Mouse (Mus musculus): ENCODE data around the gene Tle3.

Tle3 gene

GRCm38 (mm10) chr9:61435191-61435989 lies 63.2 kb downstream of the Tle3 start:
- no peak for DNase-seq (ENCODE audit: low spot score in 2 of 2)

DNA sequence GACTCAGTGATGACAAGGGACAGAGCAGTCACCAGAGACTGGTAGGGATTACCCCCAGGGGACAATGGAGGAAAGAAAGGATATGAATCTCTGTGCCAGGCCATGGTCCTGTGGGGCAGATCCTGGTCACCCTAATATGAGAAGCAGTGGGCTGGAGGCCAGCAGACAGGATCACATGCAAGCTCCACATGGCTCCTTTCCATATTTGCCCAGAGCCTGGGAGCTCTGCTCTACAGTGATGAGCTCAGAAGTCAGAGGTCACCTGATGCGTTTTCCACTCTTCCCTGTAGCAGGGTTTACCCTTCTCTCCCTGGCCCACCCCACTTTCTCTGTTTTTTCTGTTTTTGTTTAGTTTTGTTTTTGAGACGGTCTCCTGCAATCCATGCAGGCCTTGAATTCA lies 63.9 kb downstream of the Tle3 start:
- DNase-seq (ENCODE audit: low spot score in 2 of 2): no peak

GRCm38 (mm10) chr9:61436761-61437160 lies 64.6 kb downstream of the Tle3 start:
- DNase-seq (ENCODE audit: low spot score in 2 of 2): no peak

DNA sequence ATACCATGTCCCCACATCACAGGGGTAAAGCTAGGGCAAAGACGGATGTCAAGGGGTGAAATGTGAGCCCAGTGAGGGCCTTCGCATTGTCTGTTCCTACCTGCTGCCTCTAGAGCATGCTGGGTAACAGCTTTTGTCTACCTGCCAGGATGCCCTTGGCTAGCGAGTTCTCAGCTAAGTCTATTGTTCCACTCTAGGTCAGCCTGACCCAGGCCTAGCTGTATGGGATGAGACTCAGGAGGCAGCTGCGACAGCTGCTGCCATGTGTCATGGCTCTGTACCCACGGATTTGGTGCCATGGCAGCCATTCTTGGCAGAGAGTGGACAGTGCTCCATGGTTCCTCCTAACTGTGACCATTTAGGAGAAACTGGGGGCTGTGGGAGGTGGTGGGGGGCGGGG lies 66.9 kb downstream of the Tle3 start:
- DNase-seq (ENCODE audit: low spot score in 2 of 2): no peak

GRCm38 (mm10) chr9:61439979-61440378 lies 67.8 kb downstream of the Tle3 start:
- DNase-seq (ENCODE audit: low spot score in 2 of 2): no peak

DNA sequence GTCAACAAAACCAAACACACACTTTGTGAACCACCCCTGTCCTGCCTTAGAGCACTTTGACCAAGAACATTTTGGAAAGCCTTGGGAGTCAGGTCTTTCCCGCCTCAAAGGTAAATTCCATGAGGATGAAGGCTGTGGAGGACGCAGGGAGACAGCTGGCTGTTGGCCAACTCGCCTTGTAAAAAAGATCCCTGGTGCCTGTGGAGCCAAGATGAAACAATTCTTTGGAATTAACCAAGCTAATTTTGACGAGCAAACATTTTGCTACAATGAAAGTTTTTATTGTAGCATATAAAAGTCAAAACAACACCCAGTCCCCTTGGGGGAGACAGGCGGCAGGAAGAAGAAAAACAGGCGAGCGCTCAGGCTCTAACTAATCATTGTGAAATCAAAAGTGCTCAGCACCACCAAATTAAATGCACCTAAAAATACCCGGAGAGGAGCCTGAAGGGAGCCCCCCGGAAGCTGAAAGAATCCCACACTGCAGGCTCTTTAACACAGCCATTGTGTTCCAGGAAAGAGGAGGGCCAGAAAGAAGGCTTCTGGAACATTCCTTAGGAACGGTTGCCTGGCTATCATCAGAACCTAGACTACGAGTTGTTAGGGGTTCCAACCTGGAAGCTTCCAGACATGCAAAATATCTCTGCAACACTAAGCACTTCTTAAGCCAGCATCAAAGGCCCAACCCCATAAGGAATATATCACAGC lies 69.2 kb downstream of the Tle3 start:
- no peak for DNase-seq (ENCODE audit: low spot score in 2 of 2)

DNA sequence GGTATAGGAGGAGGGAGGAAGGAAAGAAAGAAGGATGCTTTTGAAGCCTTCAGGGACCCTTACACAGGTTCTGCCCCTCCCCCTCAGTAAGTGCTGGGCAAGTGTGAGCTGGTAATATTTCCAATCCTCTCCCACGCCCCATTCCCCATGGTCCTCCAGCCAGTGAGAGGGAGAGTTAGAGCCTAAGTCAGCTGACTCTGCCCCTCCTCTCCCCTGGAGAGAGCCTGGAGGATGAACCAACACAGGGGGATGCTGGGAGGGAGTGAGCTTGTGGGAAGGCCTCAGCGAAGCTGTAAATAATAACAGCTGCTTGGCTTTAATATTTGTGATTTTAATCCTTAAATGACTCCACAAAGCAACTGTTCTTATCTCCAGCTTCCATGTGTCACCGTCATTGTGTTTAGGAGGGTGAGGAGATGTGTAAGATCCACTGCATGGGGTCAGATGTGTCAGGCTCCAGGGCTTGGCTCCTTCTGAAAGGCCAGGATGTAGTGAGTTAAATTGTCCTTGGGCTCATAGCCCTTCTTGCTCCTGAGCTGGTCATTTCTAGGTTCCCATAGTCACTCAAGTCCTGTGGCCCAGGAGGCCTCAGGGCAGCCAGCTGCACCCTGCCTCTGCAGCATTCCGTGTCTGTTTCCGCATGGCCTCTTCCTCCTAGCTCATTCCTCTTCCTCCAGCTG lies 70.9 kb downstream of the Tle3 start:
- no peak for DNase-seq (ENCODE audit: low spot score in 2 of 2)

- DNase-seq (ENCODE audit: low spot score in 2 of 2): no peak
Observed at GRCm38 (mm10) chr9:61445151-61445550, 73.0 kb downstream of the Tle3 start.

DNA sequence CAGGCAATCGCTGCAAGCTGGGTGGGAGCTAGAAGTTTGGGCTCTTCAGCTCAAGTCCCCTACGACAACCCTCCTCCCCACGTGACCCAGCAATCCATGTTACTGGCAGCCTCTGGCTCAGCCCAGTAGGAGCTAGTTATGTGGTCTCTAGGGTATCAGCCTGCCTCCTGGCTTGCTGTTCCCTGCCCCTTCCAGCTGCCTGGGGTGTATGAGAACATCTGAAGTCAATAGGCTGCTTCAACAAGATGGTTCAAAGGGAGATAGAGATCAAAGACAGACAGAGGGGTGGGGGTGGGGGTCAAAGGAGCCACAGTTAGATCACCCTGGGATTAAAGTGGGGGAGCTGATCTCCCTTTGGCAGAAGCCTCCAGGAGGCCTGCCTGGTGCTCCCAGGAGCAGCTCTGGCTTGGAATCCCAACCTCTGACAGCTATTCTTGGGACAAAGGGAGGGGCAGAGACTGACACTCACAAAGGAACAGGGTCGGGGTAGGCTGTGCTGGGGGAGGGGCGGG lies 73.6 kb downstream of the Tle3 start:
- DNase-seq (ENCODE audit: low spot score in 2 of 2): no peak

DNA sequence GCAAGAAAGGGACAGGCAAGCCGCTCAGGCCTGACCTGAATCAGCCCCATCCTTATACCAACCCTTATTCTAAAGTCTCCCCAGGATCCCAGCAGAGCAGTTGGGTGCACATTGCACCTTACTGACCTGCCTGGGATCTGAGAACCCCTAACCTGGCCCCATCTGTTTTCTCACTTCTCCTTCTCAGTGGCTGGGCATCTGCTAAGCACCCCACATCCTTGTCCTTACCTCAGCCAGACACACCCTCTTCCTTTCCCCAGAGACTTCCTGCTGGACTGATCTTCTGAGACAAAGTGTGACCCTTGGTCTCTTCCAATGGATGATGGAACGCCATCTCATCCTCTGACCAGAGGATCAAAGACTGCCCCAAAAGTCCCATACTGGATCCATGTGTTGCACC lies 74.8 kb downstream of the Tle3 start:
- no peak for DNase-seq (ENCODE audit: low spot score in 2 of 2)

- DNase-seq (ENCODE audit: low spot score in 2 of 2): no peak
Observed at GRCm38 (mm10) chr9:61449363-61449904, 77.3 kb downstream of the Tle3 start.

DNA sequence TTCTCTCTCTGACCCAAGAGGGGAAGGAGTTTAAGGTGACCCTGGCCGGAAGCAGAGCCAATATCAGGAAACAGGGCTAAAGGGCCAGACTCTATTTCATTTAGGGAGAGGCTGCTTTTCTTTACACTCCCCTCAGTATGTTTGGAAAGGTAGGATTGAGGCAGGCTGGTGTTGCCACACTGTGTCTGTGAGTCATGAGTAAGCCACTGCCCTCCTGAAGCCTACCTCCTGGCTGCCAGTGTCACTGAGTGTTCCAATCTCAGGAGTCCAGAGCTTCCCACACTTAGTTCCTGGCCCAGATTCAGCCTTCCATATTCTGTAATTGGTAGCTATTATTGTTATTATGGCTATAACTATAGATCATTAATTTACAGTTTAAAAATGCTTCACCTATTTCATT lies 79.9 kb downstream of the Tle3 start:
- DNase-seq (ENCODE audit: low spot score in 2 of 2): no peak

DNA sequence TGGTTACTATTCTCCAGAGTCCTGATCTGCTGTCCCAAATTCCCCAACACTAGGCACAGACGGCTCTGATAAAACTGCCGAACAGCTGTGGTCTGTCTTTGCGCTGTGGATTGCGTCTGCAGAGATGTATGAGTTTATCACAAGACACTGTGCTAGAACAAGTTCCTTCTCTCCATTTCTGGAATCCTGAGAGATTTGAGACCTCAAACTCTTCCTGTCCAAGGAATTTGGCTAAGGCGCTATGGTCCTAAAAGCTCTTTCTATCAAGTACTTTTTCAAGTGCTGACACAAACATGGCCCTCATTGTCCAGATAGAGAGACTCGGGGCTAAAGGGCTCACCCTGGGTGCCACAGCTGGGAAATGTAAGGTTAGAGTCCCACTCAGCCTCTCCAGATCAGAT lies 83.7 kb downstream of the Tle3 start:
- DNase-seq (ENCODE audit: low spot score in 2 of 2): no peak

GRCm38 (mm10) chr9:61456441-61457161 lies 84.4 kb downstream of the Tle3 start:
- DNase-seq (ENCODE audit: low spot score in 2 of 2): no peak

DNA sequence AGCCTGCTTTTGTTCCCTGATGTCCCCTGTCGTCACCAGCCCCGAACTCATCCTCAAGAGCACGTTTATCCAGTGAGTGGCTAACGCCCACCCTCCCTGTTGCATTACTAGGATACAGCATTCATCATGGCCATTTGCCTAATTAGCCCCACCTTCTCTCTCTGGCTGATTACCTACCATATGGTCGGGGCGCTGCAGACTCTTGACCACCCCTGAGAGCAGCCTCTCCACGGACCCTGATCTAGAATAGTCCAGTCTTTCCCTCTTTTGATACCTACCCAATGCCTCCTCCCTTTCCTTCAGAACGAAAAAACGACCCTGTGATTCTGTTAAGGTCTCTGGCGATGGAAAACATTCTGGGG lies 85.0 kb downstream of the Tle3 start:
- no peak for DNase-seq (ENCODE audit: low spot score in 2 of 2)

DNA sequence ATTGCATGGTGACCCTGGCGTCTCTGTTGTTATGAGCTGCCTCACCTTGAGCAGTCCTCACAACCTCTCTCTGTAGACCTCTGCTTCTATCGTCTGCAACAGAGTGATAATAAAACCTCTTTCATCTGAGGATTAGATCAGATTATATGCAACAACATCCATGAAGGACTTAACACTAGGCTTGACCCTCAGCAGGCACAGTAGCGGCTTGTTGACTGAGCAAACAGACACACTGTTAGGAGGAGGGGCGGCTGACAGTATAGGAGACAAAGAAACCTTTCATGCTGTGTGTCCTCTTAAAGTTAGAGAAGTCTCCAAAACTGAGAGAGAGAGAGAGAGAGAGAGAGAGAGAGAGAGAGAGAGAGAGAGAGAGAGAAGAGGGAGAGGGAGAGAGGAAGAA lies 89.7 kb downstream of the Tle3 start:
- no peak for DNase-seq (ENCODE audit: low spot score in 2 of 2)

- DNase-seq (ENCODE audit: low spot score in 2 of 2): no peak
Observed at GRCm38 (mm10) chr9:61467436-61467835, 95.3 kb downstream of the Tle3 start.

Data from frontal cortex, postnatal 14 days (tissue).